Mouse (Mus musculus) embryo, embryonic 11.5 days (tissue): Measurements from ENCODE around the gene BC051019.

Experiments used
- DNase-seq: peaks from one replicate; pipeline ENCODE4 v3.0.0-alpha.2; 2012; ENCODE audit warnings: low read depth, low spot score

BC051019 gene

GRCm38 (mm10) chr7:109708961-109709382 lies 14.7 kb downstream of the BC051019 start:
- peak; percentile 29 for DNase-seq

- peak; percentile 37 for DNase-seq
Measured at GRCm38 (mm10) chr7:109707023-109707785, 16.4 kb downstream of the BC051019 start.

GRCm38 (mm10) chr7:109704461-109704860 lies 19.2 kb downstream of the BC051019 start:
- DNase-seq = no peak

GRCm38 (mm10) chr7:109704016-109704377 lies 19.7 kb downstream of the BC051019 start:
- DNase-seq = no peak

GRCm38 (mm10) chr7:109703190-109704015 lies 20.2 kb downstream of the BC051019 start, which contains the start of the genes St5 and Akip1:
Gene St5, minus strand, starts transcription at chr7:109703605.
Gene Akip1, plus strand, starts transcription at chr7:109703690.
- peak; percentile 93 for DNase-seq

- no peak for DNase-seq
Measured at GRCm38 (mm10) chr7:109702721-109703120, 20.9 kb downstream of the BC051019 start.

GRCm38 (mm10) chr7:109700213-109700612 lies 23.4 kb downstream of the BC051019 start:
- no peak for DNase-seq

GRCm38 (mm10) chr7:109695339-109695726 lies 28.3 kb downstream of the BC051019 start:
- no peak for DNase-seq

- no peak for DNase-seq
Measured at GRCm38 (mm10) chr7:109694576-109695338, 28.9 kb downstream of the BC051019 start.

GRCm38 (mm10) chr7:109690961-109691360 lies 32.7 kb downstream of the BC051019 start:
- DNase-seq = no peak

- DNase-seq = no peak
Measured at GRCm38 (mm10) chr7:109690101-109690500, 33.5 kb downstream of the BC051019 start.

- no peak for DNase-seq
Measured at GRCm38 (mm10) chr7:109686585-109687128, 37.0 kb downstream of the BC051019 start.

- DNase-seq = no peak
Measured at GRCm38 (mm10) chr7:109680879-109681278, 42.8 kb downstream of the BC051019 start.

- no peak for DNase-seq
Measured at GRCm38 (mm10) chr7:109680284-109680683, 43.4 kb downstream of the BC051019 start.

- no peak for DNase-seq
Measured at GRCm38 (mm10) chr7:109674944-109675628, 48.6 kb downstream of the BC051019 start.

- DNase-seq = peak; percentile 75
Measured at GRCm38 (mm10) chr7:109671581-109672471, 51.8 kb downstream of the BC051019 start.

- no peak for DNase-seq
Measured at GRCm38 (mm10) chr7:109669426-109670170, 54.1 kb downstream of the BC051019 start.

- DNase-seq = no peak
Measured at GRCm38 (mm10) chr7:109666664-109667063, 57.0 kb downstream of the BC051019 start.

- no peak for DNase-seq
Measured at GRCm38 (mm10) chr7:109662626-109663025, 61.0 kb downstream of the BC051019 start.
